Mouse (Mus musculus): ENCODE results near the gene Rbfox3.

The Rbfox3 gene

GRCm38 (mm10) chr11:118523496-118524145 is 387.8 kb downstream of the Rbfox3 start:
- DNase-seq (ENCODE audit: extremely low read depth, insufficient read length, low spot score), result no peak

- DNase-seq (ENCODE audit: extremely low read depth, insufficient read length, low spot score), result no peak
These were observed 390.5 kb downstream of the Rbfox3 start for GRCm38 (mm10) chr11:118520932-118521331.

- no peak for DNase-seq (ENCODE audit: extremely low read depth, insufficient read length, low spot score)
These were observed 391.1 kb downstream of the Rbfox3 start for GRCm38 (mm10) chr11:118520251-118520650.

- DNase-seq (ENCODE audit: extremely low read depth, insufficient read length, low spot score), result peak; percentile 61
These were observed 392.7 kb downstream of the Rbfox3 start for GRCm38 (mm10) chr11:118518743-118519142.

- DNase-seq (ENCODE audit: extremely low read depth, insufficient read length, low spot score), result peak; percentile 74
These were observed 393.5 kb downstream of the Rbfox3 start for GRCm38 (mm10) chr11:118517924-118518323.

GRCm38 (mm10) chr11:118512257-118512910 is 399.0 kb downstream of the Rbfox3 start:
- no peak for DNase-seq (ENCODE audit: extremely low read depth, insufficient read length, low spot score)

- DNase-seq (ENCODE audit: extremely low read depth, insufficient read length, low spot score), result peak; percentile 84
These were observed 399.5 kb downstream of the Rbfox3 start for GRCm38 (mm10) chr11:118511851-118512250.

- no peak for DNase-seq (ENCODE audit: extremely low read depth, insufficient read length, low spot score)
These were observed 403.1 kb downstream of the Rbfox3 start for GRCm38 (mm10) chr11:118508341-118508740.

GRCm38 (mm10) chr11:118507904-118508303 is 403.5 kb downstream of the Rbfox3 start:
- peak; percentile 52 for DNase-seq (ENCODE audit: extremely low read depth, insufficient read length, low spot score)

GRCm38 (mm10) chr11:118507095-118507494 is 404.3 kb downstream of the Rbfox3 start:
- no peak for DNase-seq (ENCODE audit: extremely low read depth, insufficient read length, low spot score)

GRCm38 (mm10) chr11:118504180-118504454 is 407.3 kb downstream of the Rbfox3 start:
- DNase-seq (ENCODE audit: extremely low read depth, insufficient read length, low spot score), result no peak

GRCm38 (mm10) chr11:118503418-118504179 is 407.8 kb downstream of the Rbfox3 start:
- no peak for DNase-seq (ENCODE audit: extremely low read depth, insufficient read length, low spot score)

- DNase-seq (ENCODE audit: extremely low read depth, insufficient read length, low spot score), result no peak
These were observed 408.4 kb downstream of the Rbfox3 start for GRCm38 (mm10) chr11:118502990-118503389.

GRCm38 (mm10) chr11:118496066-118496689 is 415.2 kb downstream of the Rbfox3 start:
- no peak for DNase-seq (ENCODE audit: extremely low read depth, insufficient read length, low spot score)

GRCm38 (mm10) chr11:118495065-118495464 is 416.3 kb downstream of the Rbfox3 start:
- DNase-seq (ENCODE audit: extremely low read depth, insufficient read length, low spot score), result no peak

GRCm38 (mm10) chr11:118494001-118494737 is 417.2 kb downstream of the Rbfox3 start:
- no peak for DNase-seq (ENCODE audit: extremely low read depth, insufficient read length, low spot score)

GRCm38 (mm10) chr11:118493458-118493857 is 417.9 kb downstream of the Rbfox3 start:
- no peak for DNase-seq (ENCODE audit: extremely low read depth, insufficient read length, low spot score)

- no peak for DNase-seq (ENCODE audit: extremely low read depth, insufficient read length, low spot score)
These were observed 420.2 kb downstream of the Rbfox3 start for GRCm38 (mm10) chr11:118491230-118491629.

GRCm38 (mm10) chr11:118490566-118491218 is 420.7 kb downstream of the Rbfox3 start:
- DNase-seq (ENCODE audit: extremely low read depth, insufficient read length, low spot score), result peak; percentile 50

GRCm38 (mm10) chr11:118488907-118489270 is 422.5 kb downstream of the Rbfox3 start:
- DNase-seq (ENCODE audit: extremely low read depth, insufficient read length, low spot score), result no peak
